Mouse (Mus musculus): ENCODE data around the gene Arl4c. TPM values are rescaled to one million over a fixed set of nuclear protein-coding genes. Genes with fewer than 3 reads are reported as not detected.

The Arl4c gene
- total and polyA plus RNA-seq, 2 experiments, result 0.86 to 1.4 TPM

GRCm38 (mm10) chr1:88744261-88744660 is 42.2 kb upstream of the Arl4c start:
- Histone ChIP-seq H3K4me3 (ENCODE audit: insufficient read depth, low read depth, low read length) (no peak overlapping the region), H3K36me3 (ENCODE audit: control insufficient read depth, insufficient read depth, low read length) (no peaks in the 10 kb centered on the region), H3K27ac (replicated peaks; ENCODE audit: insufficient read depth, low read depth, low read length) (no peak overlapping the region), H3K27me3 (ENCODE audit: control insufficient read depth, insufficient read depth, low read length) (no peaks in the 10 kb centered on the region), H3K79me2 (ENCODE audit: control insufficient read depth, insufficient read depth, low read length) (no peaks in the 10 kb centered on the region), H3K4me1 (ENCODE audit: control insufficient read depth, insufficient read depth, low read length) (no peaks in the 10 kb centered on the region), H3K9ac (ENCODE audit: low read depth, low read length) (no peak overlapping the region)
- WGBS, result 72% methylated on average over 8 of the region's 8 CpGs
- TF ChIP-seq POLR2A (IDR thresholded peaks at IDR 0.05; ENCODE audit: extremely low read depth, insufficient read depth, low read length) (no peak), CTCF (IDR thresholded peaks at IDR 0.05; ENCODE audit: low read depth, low read length) (no peak)
- DNase-seq (ENCODE audit: extremely low read depth, low read depth, low spot score), result no peak

- peak; percentile 11 for DNase-seq (ENCODE audit: extremely low read depth, low read depth, low spot score)
- Histone ChIP-seq H3K36me3 (ENCODE audit: control insufficient read depth, insufficient read depth, low read length) (no peaks in the 10 kb centered on the region), H3K4me3 (ENCODE audit: insufficient read depth, low read depth, low read length) (no peak overlapping the region), H3K9ac (ENCODE audit: low read depth, low read length) (no peak overlapping the region), H3K79me2 (ENCODE audit: control insufficient read depth, insufficient read depth, low read length) (no peaks in the 10 kb centered on the region), H3K4me1 (ENCODE audit: control insufficient read depth, insufficient read depth, low read length) (no peaks in the 10 kb centered on the region), H3K27me3 (ENCODE audit: control insufficient read depth, insufficient read depth, low read length) (no peaks in the 10 kb centered on the region), H3K27ac (replicated peaks; ENCODE audit: insufficient read depth, low read depth, low read length) (no peak overlapping the region)
- 42% methylated on average over 7 of the region's 7 CpGs for WGBS
- TF ChIP-seq CTCF (IDR thresholded peaks at IDR 0.05; ENCODE audit: low read depth, low read length) (peak; percentile 65), POLR2A (IDR thresholded peaks at IDR 0.05; ENCODE audit: extremely low read depth, insufficient read depth, low read length) (no peak)
Measured at GRCm38 (mm10) chr1:88742372-88742771, 40.4 kb upstream of the Arl4c start.

GRCm38 (mm10) chr1:88739546-88739945 is 37.5 kb upstream of the Arl4c start:
- TF ChIP-seq CTCF (IDR thresholded peaks at IDR 0.05; ENCODE audit: low read depth, low read length) (no peak), POLR2A (IDR thresholded peaks at IDR 0.05; ENCODE audit: extremely low read depth, insufficient read depth, low read length) (no peak)
- H3K4me1 ChIP-seq (ENCODE audit: control insufficient read depth, insufficient read depth, low read length), result no peaks in the 10 kb centered on the region
- H3K9ac ChIP-seq (ENCODE audit: low read depth, low read length), result no peak overlapping the region
- no peak for DNase-seq (ENCODE audit: extremely low read depth, low read depth, low spot score)
- no peak overlapping the region for H3K27ac ChIP-seq (replicated peaks; ENCODE audit: insufficient read depth, low read depth, low read length)
- no peaks in the 10 kb centered on the region for H3K27me3 ChIP-seq (ENCODE audit: control insufficient read depth, insufficient read depth, low read length)
- no peak overlapping the region for H3K4me3 ChIP-seq (ENCODE audit: insufficient read depth, low read depth, low read length)
- no peaks in the 10 kb centered on the region for H3K36me3 ChIP-seq (ENCODE audit: control insufficient read depth, insufficient read depth, low read length)
- 71% methylated on average over 4 of the region's 4 CpGs for whole genome bisulfite sequencing
- no peaks in the 10 kb centered on the region for H3K79me2 ChIP-seq (ENCODE audit: control insufficient read depth, insufficient read depth, low read length)

- no peak for TF ChIP-seq CTCF (IDR thresholded peaks at IDR 0.05; ENCODE audit: low read depth, low read length)
- no peak for TF ChIP-seq POLR2A (IDR thresholded peaks at IDR 0.05; ENCODE audit: extremely low read depth, insufficient read depth, low read length)
Measured at GRCm38 (mm10) chr1:88738931-88739330, 36.9 kb upstream of the Arl4c start.

GRCm38 (mm10) chr1:88729496-88729895 is 27.5 kb upstream of the Arl4c start:
- H3K27ac ChIP-seq (replicated peaks; ENCODE audit: insufficient read depth, low read depth, low read length), result no peak overlapping the region
- WGBS, result 63% methylated on average over 1 of the region's 1 CpGs
- no peaks in the 10 kb centered on the region for H3K27me3 ChIP-seq (ENCODE audit: control insufficient read depth, insufficient read depth, low read length)
- no peaks in the 10 kb centered on the region for H3K36me3 ChIP-seq (ENCODE audit: control insufficient read depth, insufficient read depth, low read length)
- no peaks in the 10 kb centered on the region for H3K79me2 ChIP-seq (ENCODE audit: control insufficient read depth, insufficient read depth, low read length)
- no peak overlapping the region for H3K4me3 ChIP-seq (ENCODE audit: insufficient read depth, low read depth, low read length)
- no peak for TF ChIP-seq CTCF (IDR thresholded peaks at IDR 0.05; ENCODE audit: low read depth, low read length)
- no peak for TF ChIP-seq POLR2A (IDR thresholded peaks at IDR 0.05; ENCODE audit: extremely low read depth, insufficient read depth, low read length)
- H3K4me1 ChIP-seq (ENCODE audit: control insufficient read depth, insufficient read depth, low read length), result no peaks in the 10 kb centered on the region
- DNase-seq (ENCODE audit: extremely low read depth, low read depth, low spot score), result no peak
- no peak overlapping the region for H3K9ac ChIP-seq (ENCODE audit: low read depth, low read length)

More at GRCm38 (mm10) chr1:88738931-88739330, 36.9 kb upstream of the Arl4c start:
- Histone ChIP-seq H3K27ac (replicated peaks; ENCODE audit: insufficient read depth, low read depth, low read length) (no peak overlapping the region), H3K4me3 (ENCODE audit: insufficient read depth, low read depth, low read length) (no peak overlapping the region), H3K79me2 (ENCODE audit: control insufficient read depth, insufficient read depth, low read length) (no peaks in the 10 kb centered on the region), H3K9ac (ENCODE audit: low read depth, low read length) (no peak overlapping the region), H3K4me1 (ENCODE audit: control insufficient read depth, insufficient read depth, low read length) (no peaks in the 10 kb centered on the region), H3K27me3 (ENCODE audit: control insufficient read depth, insufficient read depth, low read length) (no peaks in the 10 kb centered on the region), H3K36me3 (ENCODE audit: control insufficient read depth, insufficient read depth, low read length) (no peaks in the 10 kb centered on the region)
- DNase-seq (ENCODE audit: extremely low read depth, low read depth, low spot score), result no peak
- 59% methylated on average over 3 of the region's 3 CpGs for WGBS

GRCm38 (mm10) chr1:88727369-88727768 is 25.3 kb upstream of the Arl4c start:
- Histone ChIP-seq H3K79me2 (ENCODE audit: control insufficient read depth, insufficient read depth, low read length) (no peaks in the 10 kb centered on the region), H3K4me1 (ENCODE audit: control insufficient read depth, insufficient read depth, low read length) (no peaks in the 10 kb centered on the region), H3K36me3 (ENCODE audit: control insufficient read depth, insufficient read depth, low read length) (no peaks in the 10 kb centered on the region), H3K27ac (replicated peaks; ENCODE audit: insufficient read depth, low read depth, low read length) (no peak overlapping the region), H3K4me3 (ENCODE audit: insufficient read depth, low read depth, low read length) (no peak overlapping the region), H3K9ac (ENCODE audit: low read depth, low read length) (no peak overlapping the region), H3K27me3 (ENCODE audit: control insufficient read depth, insufficient read depth, low read length) (no peaks in the 10 kb centered on the region)
- TF ChIP-seq POLR2A (IDR thresholded peaks at IDR 0.05; ENCODE audit: extremely low read depth, insufficient read depth, low read length) (no peak), CTCF (IDR thresholded peaks at IDR 0.05; ENCODE audit: low read depth, low read length) (no peak)
- DNase-seq (ENCODE audit: extremely low read depth, low read depth, low spot score), result no peak
- WGBS, result 95% methylated on average over 1 of the region's 1 CpGs
